Mouse (Mus musculus) embryonic stem cell, embryonic (primary cell): ENCODE results near the gene Hes3.

Experiments used
- CTCF ChIA-PET, 4 experiments: fragments of 300-600 bp in 2 of 4; fragments of 350-600 bp in 2 of 4; sonication (Branson Sonifier 250); formaldehyde crosslinking; loops; one replicate each; lab custom pipeline; 2022; ENCODE audit warnings: inconsistent platforms in 2 of 4; lab: Charles Lee
- POLR2A ChIA-PET, 4 experiments: fragments of 300-600 bp in 2 of 4; fragments of 350-600 bp in 2 of 4; sonication (Branson Sonifier 250); formaldehyde crosslinking; loops; one replicate each; lab custom pipeline; 2022; ENCODE audit warnings: antibody characterized with exemption in 4 of 4, inconsistent platforms in 1 of 4; lab: Charles Lee

The Hes3 gene

GRCm38 (mm10) chr4:152296371-152296770, 4.9 kb upstream of the Hes3 start:
- CTCF ChIA-PET = interaction anchor here in 3 of 4 experiments (0.6 to 2.6 kb wide), 22 partner anchors 11 to 1903 kb away, joined by 3 to 13 read pairs (median 4); partner anchors contain the start of gene Rnf207 (in 1 of the 3)

GRCm38 (mm10) chr4:152295916-152296315, 4.5 kb upstream of the Hes3 start:
- ChIA-PET CTCF (interaction anchor here in 2 of 4 experiments (0.7 to 2.4 kb wide), 7 partner anchors 14 to 155 kb away, joined by 3 to 9 read pairs (median 4); partner anchors contain the start of gene Rnf207 (in 1 of the 2)), POLR2A (interaction anchor here in 2 of 4 experiments (0.7 to 1.4 kb wide), 3 partner anchors 17 to 20 kb away, joined by 4 read pairs; no protein-coding TSS in a partner anchor)

More at GRCm38 (mm10) chr4:152296371-152296770, 4.9 kb upstream of the Hes3 start:
- POLR2A ChIA-PET = interaction anchor here (0.6 to 2.1 kb wide), 27 partner anchors 9 to 322 kb away, joined by 3 to 21 read pairs (median 4); partner anchors contain the start of genes Rpl22 (in 3 of the 4), Espn (in 1 of the 4), Rnf207 (in 1 of the 4) and Zbtb48 (in 1 of the 4)

GRCm38 (mm10) chr4:152294188-152294929, 2.9 kb upstream of the Hes3 start:
- ChIA-PET CTCF (interaction anchor here (0.6 to 2.4 kb wide), 16 partner anchors 9 to 156 kb away, joined by 3 to 9 read pairs (median 4); partner anchors contain the start of gene Rnf207 (in 1 of the 4)), POLR2A (interaction anchor here in 2 of 4 experiments (0.6 to 1.6 kb wide), 6 partner anchors 14 to 179 kb away, joined by 3 read pairs; partner anchors contain the start of genes Rnf207 (in 1 of the 2) and Tnfrsf25 (in 1 of the 2))

- ChIA-PET POLR2A (interaction anchor here in 2 of 4 experiments (0.7 to 1.8 kb wide), 8 partner anchors 10 to 159 kb away, joined by 3 to 8 read pairs (median 3); partner anchors contain the start of gene Rpl22 (in 1 of the 2)), CTCF (interaction anchor here in 3 of 4 experiments (0.6 to 1.5 kb wide), 11 partner anchors 9 to 196 kb away, joined by 3 to 4 read pairs (median 3); partner anchors contain the start of gene Rnf207 (in 1 of the 3))
These were observed 772 bp upstream of the Hes3 start for GRCm38 (mm10) chr4:152292102-152292765.

- POLR2A ChIA-PET = interaction anchor here in 2 of 4 experiments (0.9 to 1.8 kb wide), 7 partner anchors 9 to 183 kb away, joined by 3 to 8 read pairs (median 4); partner anchors contain the start of gene Rpl22 (in 1 of the 2)
- CTCF ChIA-PET = interaction anchor here (0.5 to 1.6 kb wide), 17 partner anchors 15 to 441 kb away, joined by 3 to 6 read pairs (median 3); partner anchors contain the start of gene Rnf207 (in 1 of the 4)
These were observed 471 bp downstream of the Hes3 start for GRCm38 (mm10) chr4:152290991-152291390.

GRCm38 (mm10) chr4:152290385-152290784, 1.1 kb downstream of the Hes3 start:
- CTCF ChIA-PET = interaction anchor here (0.7 to 1.6 kb wide), 13 partner anchors 14 to 156 kb away, joined by 3 to 6 read pairs (median 3); partner anchors contain the start of gene Rnf207 (in 2 of the 4)
- POLR2A ChIA-PET = interaction anchor here in 2 of 4 experiments (1.0 to 1.4 kb wide), 4 partner anchors 9 to 182 kb away, joined by 3 to 4 read pairs (median 4); no protein-coding TSS in a partner anchor

GRCm38 (mm10) chr4:152288398-152288945, 3.0 kb downstream of the Hes3 start:
- ChIA-PET CTCF (no interaction called here), POLR2A (interaction anchor here in 1 of 4 experiments (1.0 to 1.7 kb wide), 2 partner anchors 8 to 130 kb away, joined by 3 to 5 read pairs; partner anchors contain the start of genes Hes2 and Icmt)

GRCm38 (mm10) chr4:152287317-152288120, 3.9 kb downstream of the Hes3 start:
- ChIA-PET POLR2A (interaction anchor here in 3 of 4 experiments (0.6 to 1.7 kb wide), 8 partner anchors 9 to 267 kb away, joined by 3 to 5 read pairs (median 3); partner anchors contain the start of genes Icmt (in 3 of the 3), Hes2 (in 1 of the 3) and Rpl22 (in 1 of the 3)), CTCF (interaction anchor here (0.8 to 3.1 kb wide), 8 partner anchors 11 to 134 kb away, joined by 3 to 20 read pairs (median 4); partner anchors contain the start of gene Rnf207 (in 1 of the 4))

- POLR2A ChIA-PET = interaction anchor here in 3 of 4 experiments (0.9 to 1.7 kb wide), 6 partner anchors 10 to 128 kb away, joined by 3 to 5 read pairs (median 3); partner anchors contain the start of genes Icmt (in 2 of the 3), Hes2 (in 1 of the 3) and Rpl22 (in 1 of the 3)
- CTCF ChIA-PET = interaction anchor here (0.6 to 3.1 kb wide), 16 partner anchors 10 to 167 kb away, joined by 3 to 20 read pairs (median 4); partner anchors contain the start of gene Rnf207 (in 2 of the 4)
These were observed 4.6 kb downstream of the Hes3 start for GRCm38 (mm10) chr4:152286887-152287286.

- CTCF ChIA-PET = interaction anchor here (0.5 to 3.1 kb wide), 26 partner anchors 8 to 1767 kb away, joined by 3 to 20 read pairs (median 4); partner anchors contain the start of genes Icmt (in 2 of the 4) and Rnf207 (in 2 of the 4)
- POLR2A ChIA-PET = interaction anchor here in 3 of 4 experiments (0.8 to 2.0 kb wide), 6 partner anchors 10 to 112 kb away, joined by 3 to 6 read pairs (median 3); partner anchors contain the start of gene Icmt (in 2 of the 3)
These were observed 5.3 kb downstream of the Hes3 start for GRCm38 (mm10) chr4:152286183-152286582.

GRCm38 (mm10) chr4:152285505-152285904, 6.0 kb downstream of the Hes3 start:
- ChIA-PET CTCF (interaction anchor here (0.5 to 3.1 kb wide), 23 partner anchors 9 to 1768 kb away, joined by 3 to 20 read pairs (median 4); partner anchors contain the start of gene Icmt (in 2 of the 4)), POLR2A (interaction anchor here in 2 of 4 experiments (0.8 to 2.0 kb wide), 4 partner anchors 9 to 99 kb away, joined by 3 to 6 read pairs (median 3); partner anchors contain the start of gene Icmt (in 1 of the 2))

GRCm38 (mm10) chr4:152283186-152283950, 8.1 kb downstream of the Hes3 start:
- POLR2A ChIA-PET = interaction anchor here in 2 of 4 experiments (0.8 to 1.6 kb wide), 5 partner anchors 8 to 42 kb away, joined by 3 to 4 read pairs (median 3); partner anchors contain the start of genes Rnf207 (in 1 of the 2) and Rpl22 (in 1 of the 2)

GRCm38 (mm10) chr4:152282721-152283120, 8.7 kb downstream of the Hes3 start:
- POLR2A ChIA-PET = interaction anchor here (0.7 to 1.6 kb wide), 8 partner anchors 9 to 240 kb away, joined by 3 to 6 read pairs (median 4); partner anchors contain the start of genes Hes3 (in 1 of the 4) and Rpl22 (in 1 of the 4)
- CTCF ChIA-PET = interaction anchor here (0.6 to 3.7 kb wide), 17 partner anchors 9 to 532 kb away, joined by 3 to 27 read pairs (median 5); partner anchors contain the start of genes Acot7 (in 1 of the 4) and Rnf207 (in 1 of the 4)

More at GRCm38 (mm10) chr4:152283186-152283950, 8.1 kb downstream of the Hes3 start:
- CTCF ChIA-PET = interaction anchor here (0.5 to 3.7 kb wide), 32 partner anchors 9 to 1357 kb away, joined by 3 to 27 read pairs (median 4); partner anchors contain the start of genes Icmt (in 2 of the 4), Acot7 (in 1 of the 4) and Rnf207 (in 1 of the 4)

GRCm38 (mm10) chr4:152281601-152282000, 9.9 kb downstream of the Hes3 start:
- POLR2A ChIA-PET = interaction anchor here (0.5 to 1.6 kb wide), 12 partner anchors 9 to 203 kb away, joined by 3 to 10 read pairs (median 4); partner anchors contain the start of genes Hes3 (in 3 of the 4), Icmt (in 1 of the 4) and Rpl22 (in 1 of the 4)
- CTCF ChIA-PET = interaction anchor here in 3 of 4 experiments (0.6 to 3.7 kb wide), 18 partner anchors 9 to 313 kb away, joined by 3 to 27 read pairs (median 5); partner anchors contain the start of genes Acot7 (in 1 of the 3), Rnf207 (in 1 of the 3) and Rpl22 (in 1 of the 3)
